Mouse (Mus musculus): ENCODE results near the gene Mars.

GRCm38 (mm10) chr10:127355336-127355735, 43.8 kb upstream of the Mars start:
- TF ChIP-seq CTCF (IDR thresholded peaks at IDR 0.05; ENCODE audit: borderline replicate concordance, control insufficient read depth, extremely low read depth, insufficient read depth, low read length, poor library complexity) (no peak), POLR2A (IDR thresholded peaks at IDR 0.05; ENCODE audit: control insufficient read depth, extremely low read depth, insufficient read depth, low read length, poor library complexity) (no peak)

All from thymus, adult 2 months (tissue).